Mouse (Mus musculus) bone marrow macrophage, adult 2 months (primary cell): Measurements from ENCODE around the gene Nek2. TPM values are rescaled to one million over a fixed set of nuclear protein-coding genes. Genes with fewer than 3 reads are reported as not detected.

Experiments
- H3K27ac ChIP-seq: 2 replicates; pipeline ENCODE4 v1.5.1; 2012; ENCODE audit warnings: low read depth, low read length; ENCODE audit not compliant: insufficient read depth
- H3K4me1 ChIP-seq: 2 replicates; pipeline ENCODE4 v1.6.1; 2012; ENCODE audit warnings: low read length; ENCODE audit not compliant: control insufficient read depth, insufficient read depth
- H3K4me3 ChIP-seq: 2 replicates; pipeline ENCODE4 v1.5.1; 2012; ENCODE audit warnings: mild to moderate bottlenecking, low read length, moderate library complexity; ENCODE audit not compliant: insufficient read depth
- CTCF ChIP-seq: IDR thresholded peaks from 2 replicates; pipeline ENCODE4 v1.5.1; 2012; ENCODE audit warnings: low read depth, mild to moderate bottlenecking, low read length, moderate library complexity
- POLR2A ChIP-seq: IDR thresholded peaks from 2 replicates; pipeline ENCODE4 v1.6.1; 2012; ENCODE audit warnings: mild to moderate bottlenecking, low read depth, low read length, borderline replicate concordance
- polyA plus RNA-seq: library from polyadenylated mRNA; stranded (reverse); fragments of >200 nt; gene quantifications from 2 replicates; pipeline ENCODE4 v1.2.4, GENCODE M21; 2012; ENCODE audit not compliant: missing spikeins, insufficient read depth, insufficient read length

Gene Nek2
- polyA plus RNA-seq, 1 experiment, result 13.1 TPM

DNA sequence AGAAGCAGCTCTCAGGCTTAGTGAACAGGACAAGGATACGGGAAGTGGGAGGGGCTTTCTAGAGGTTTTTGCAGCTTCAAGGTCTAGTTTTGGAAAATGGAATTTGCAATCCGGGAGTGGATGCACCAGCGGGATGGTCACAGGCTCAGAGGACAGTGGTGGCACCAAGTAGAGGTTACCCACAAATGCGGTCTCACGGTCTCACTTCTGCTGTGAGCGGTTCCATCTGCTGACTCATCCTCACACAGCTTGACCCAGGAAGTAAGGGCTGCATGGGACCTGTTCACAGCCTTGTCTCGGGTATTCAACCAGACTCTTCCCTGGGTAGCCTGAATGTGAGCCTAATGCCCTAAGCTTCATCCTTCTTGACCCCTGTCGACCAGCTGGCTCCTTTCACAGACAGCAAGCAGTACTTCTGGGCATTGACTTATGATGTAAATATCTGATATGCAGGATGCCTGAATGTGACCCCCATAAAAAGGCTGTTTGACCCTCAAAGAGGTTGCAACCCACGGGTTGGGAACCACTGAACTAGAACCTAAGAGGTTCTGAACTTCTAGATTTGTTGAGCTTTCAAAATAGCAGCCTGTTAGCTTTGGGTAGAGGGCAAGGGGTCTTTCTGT, 54.5 kb downstream of the Nek2 start:
- Histone ChIP-seq H3K27ac (peak overlapping the region; percentile 32; the same call in 1 of the 2 replicates), H3K4me3 (no peak overlapping the region), H3K4me1 (peaks cover 38% of the 10 kb centered on the region)
- TF ChIP-seq POLR2A (no peak), CTCF (no peak)

DNA sequence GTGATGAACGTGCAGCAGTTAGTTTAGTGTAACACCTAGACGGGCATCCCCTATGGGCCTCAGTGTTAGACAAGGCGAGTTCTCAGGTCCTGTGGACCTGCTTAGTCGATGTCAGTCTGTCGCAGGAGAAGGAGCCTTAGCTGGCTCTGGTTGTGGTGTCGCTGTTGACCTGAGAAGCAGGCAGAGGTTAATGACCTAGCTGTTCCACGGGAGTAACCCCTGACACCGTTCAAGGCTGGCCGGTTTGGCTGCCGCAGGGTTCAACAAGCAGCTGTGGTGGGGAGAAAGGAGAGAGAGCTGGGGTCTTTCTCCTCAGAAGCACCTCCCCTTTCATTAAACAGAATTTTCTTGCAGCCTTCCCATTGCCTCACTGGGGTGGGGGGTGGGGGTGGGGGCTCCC, 56.4 kb downstream of the Nek2 start:
- Histone ChIP-seq H3K4me1 (peaks cover 47% of the 10 kb centered on the region), H3K27ac (peak overlapping the region; percentile 19), H3K4me3 (no peak overlapping the region)
- no peak for TF ChIP-seq POLR2A
- no peak for TF ChIP-seq CTCF

DNA sequence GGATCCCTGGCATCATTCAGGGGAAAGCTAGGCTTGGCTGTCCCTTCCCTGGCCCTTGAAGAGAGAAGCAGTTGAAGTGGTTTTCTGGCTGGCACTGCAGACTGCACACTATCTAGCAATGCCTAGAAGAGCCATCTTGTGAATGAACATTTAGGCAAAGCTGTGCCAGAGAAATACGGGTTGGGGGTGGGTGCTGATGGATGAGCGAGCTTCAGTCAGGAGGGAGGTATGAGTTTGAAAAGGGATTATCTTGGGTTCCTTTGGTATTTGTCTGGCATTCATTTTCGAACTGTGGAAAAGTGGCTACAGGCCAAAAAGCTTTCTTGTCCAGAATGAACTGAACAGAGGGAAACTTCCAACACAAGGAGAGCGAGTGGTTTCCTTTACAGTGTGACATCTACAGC, 57.3 kb downstream of the Nek2 start:
- Histone ChIP-seq H3K4me3 (no peak overlapping the region), H3K4me1 (peaks cover 47% of the 10 kb centered on the region), H3K27ac (no peak overlapping the region)
- TF ChIP-seq CTCF, result no peak
- no peak for TF ChIP-seq POLR2A

DNA sequence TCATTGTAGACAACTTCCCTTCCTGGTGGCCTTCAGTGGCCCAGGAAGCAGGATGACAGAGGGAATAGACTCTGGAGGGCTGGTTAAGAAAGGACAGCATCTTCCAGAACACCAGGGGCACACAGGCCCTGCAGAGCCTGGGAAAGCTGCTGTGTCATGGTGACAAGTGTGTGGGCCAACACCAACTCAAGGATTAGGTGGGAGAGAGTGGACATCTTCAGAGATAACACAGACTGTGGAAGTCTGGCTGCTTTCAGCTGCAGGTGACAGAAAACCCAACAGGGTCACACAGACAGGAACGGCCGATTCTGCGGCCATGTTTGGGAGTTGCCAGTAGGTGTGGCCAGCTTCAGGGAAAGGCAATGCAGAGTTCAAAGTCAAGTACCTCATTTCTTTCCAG, 59.0 kb downstream of the Nek2 start:
- Histone ChIP-seq H3K4me3 (no peak overlapping the region), H3K4me1 (peaks cover 46% of the 10 kb centered on the region), H3K27ac (no peak overlapping the region)
- no peak for TF ChIP-seq POLR2A
- no peak for TF ChIP-seq CTCF

DNA sequence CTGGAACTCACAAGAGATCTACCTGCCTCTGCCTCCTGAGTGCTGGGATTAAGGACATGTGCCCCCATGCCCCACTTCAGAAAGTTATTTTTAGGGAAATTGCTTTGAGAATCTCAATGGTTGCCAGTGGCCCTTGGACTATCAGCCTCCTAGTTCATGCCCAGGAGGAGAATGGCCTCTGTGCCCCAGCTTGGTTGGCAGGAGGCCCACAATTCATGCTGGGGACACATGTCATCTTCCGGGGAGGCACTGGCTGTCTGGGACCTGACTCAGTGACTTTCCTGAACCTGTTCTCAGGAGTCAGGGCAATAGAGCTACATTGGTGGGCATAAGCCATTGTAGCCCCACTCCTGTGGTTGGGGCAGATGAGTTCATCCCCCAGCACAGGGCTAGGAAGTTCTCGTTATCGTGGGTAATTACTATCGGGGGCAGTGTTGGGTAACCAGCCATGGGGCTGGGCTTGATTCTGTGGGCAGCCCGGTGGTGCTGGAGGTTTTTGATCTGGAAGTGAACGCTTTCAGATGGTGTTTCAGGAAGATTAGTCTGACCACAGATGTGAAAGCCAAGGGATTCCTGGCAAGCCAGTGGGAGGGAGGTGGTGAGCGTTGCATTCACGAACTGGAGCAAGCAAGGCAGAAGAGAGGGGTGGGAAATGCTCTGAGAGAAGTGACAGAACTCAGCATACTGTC, 59.8 kb downstream of the Nek2 start:
- TF ChIP-seq POLR2A (no peak), CTCF (no peak)
- H3K4me1 ChIP-seq, result peaks cover 39% of the 10 kb centered on the region

DNA sequence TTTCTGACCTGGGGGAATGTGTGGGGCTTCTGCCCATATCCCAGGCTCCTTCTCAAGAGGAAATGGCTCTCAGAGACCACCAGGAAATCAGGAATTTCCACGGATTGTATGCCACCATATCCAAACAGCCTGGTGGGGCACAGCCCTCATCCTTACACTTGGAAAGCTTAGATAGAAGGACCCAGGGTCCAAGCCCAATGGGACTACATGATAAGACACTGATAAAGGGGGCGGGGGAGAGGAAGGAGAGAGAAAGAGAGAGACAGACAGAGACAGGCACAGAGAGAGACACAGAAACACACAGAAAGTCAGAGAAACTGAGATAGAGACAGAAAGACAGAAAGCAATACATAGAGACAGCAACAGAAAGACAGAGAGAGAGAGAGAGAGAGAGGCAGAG, 60.4 kb downstream of the Nek2 start:
- no peak for TF ChIP-seq POLR2A
- TF ChIP-seq CTCF, result no peak
- H3K4me3 ChIP-seq, result no peak overlapping the region
- no peak overlapping the region for H3K27ac ChIP-seq
- peaks cover 33% of the 10 kb centered on the region for H3K4me1 ChIP-seq

More for the DNA sequence above, 59.8 kb downstream of the Nek2 start:
- H3K4me3 ChIP-seq, result no peak overlapping the region
- no peak overlapping the region for H3K27ac ChIP-seq

Other genes starting within 250 kb of the Nek2 start
- gene Dtl, start 245.9 kb upstream of the Nek2 start, polyA plus RNA-seq, result 6.1 and 7.6 TPM in 2 replicates
- 14.2 and 17.4 TPM in 2 replicates for gene Ints7, start 245.8 kb upstream of the Nek2 start, polyA plus RNA-seq
- 23.0 and 24.6 TPM in 2 replicates for gene Lpgat1, start 103.6 kb upstream of the Nek2 start, polyA plus RNA-seq
- 10.1 and 12.3 TPM in 2 replicates for gene Slc30a1, start 85.3 kb downstream of the Nek2 start, polyA plus RNA-seq
- 0.43 TPM in 1 of 2 replicates, not detected in the other for gene Rd3, start 155.9 kb downstream of the Nek2 start, polyA plus RNA-seq